Mouse (Mus musculus) kidney, postnatal 36 days (tissue): ENCODE measurements around the gene 4933425L06Rik.

Experiments used
- DNase-seq, 2 experiments: peaks; one replicate each; pipeline ENCODE4 v3.0.0; 2021 to 2022; ENCODE audit warnings: mixed read lengths in 2 of 2

The 4933425L06Rik gene

GRCm38 (mm10) chr13:105139881-105140280 is 58.0 kb downstream of the 4933425L06Rik start:
- no peak for DNase-seq

- DNase-seq, result no peak
These were observed 64.9 kb downstream of the 4933425L06Rik start for GRCm38 (mm10) chr13:105146827-105147226.

GRCm38 (mm10) chr13:105147795-105148418 is 66.0 kb downstream of the 4933425L06Rik start:
- DNase-seq, result no peak

GRCm38 (mm10) chr13:105150006-105150405 is 68.1 kb downstream of the 4933425L06Rik start:
- no peak for DNase-seq

DNA sequence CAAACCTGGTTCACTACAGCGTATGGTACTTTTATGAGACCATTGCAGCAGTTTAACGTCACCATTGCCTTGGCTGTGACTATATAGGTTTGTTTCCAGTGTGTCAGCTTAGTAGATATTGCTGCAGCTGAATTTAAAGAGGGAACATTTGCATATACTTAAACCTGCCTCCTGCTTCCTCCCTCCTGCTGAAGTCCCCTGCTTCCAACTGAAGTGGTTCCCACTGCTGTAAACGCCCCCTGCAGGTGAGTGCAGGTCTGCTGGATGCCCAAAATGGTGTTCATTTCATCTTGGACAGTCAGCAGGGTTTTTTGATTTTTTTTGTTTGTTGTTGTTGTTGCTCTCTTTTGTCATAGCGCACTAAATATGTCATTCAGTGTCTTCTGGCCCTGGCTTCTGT is 72.0 kb downstream of the 4933425L06Rik start:
- peak in 1 of 2 experiments; percentile 48 for DNase-seq

- no peak for DNase-seq
These were observed 83.5 kb downstream of the 4933425L06Rik start for GRCm38 (mm10) chr13:105165441-105165840.
